Mouse (Mus musculus) erythroblast, embryonic 14.5 days (primary cell): ENCODE measurements around the gene Olfr825.

Source experiments
- GATA1 ChIP-seq: IDR thresholded peaks from 2 replicates; pipeline ENCODE4 v1.6.1; 2012; ENCODE audit warnings: low read length, inconsistent platforms, mixed read lengths
- TAL1 ChIP-seq: IDR thresholded peaks from 3 replicates; pipeline ENCODE4 v1.6.1; 2012; ENCODE audit warnings: low read length, inconsistent platforms, mixed read lengths

DNA sequence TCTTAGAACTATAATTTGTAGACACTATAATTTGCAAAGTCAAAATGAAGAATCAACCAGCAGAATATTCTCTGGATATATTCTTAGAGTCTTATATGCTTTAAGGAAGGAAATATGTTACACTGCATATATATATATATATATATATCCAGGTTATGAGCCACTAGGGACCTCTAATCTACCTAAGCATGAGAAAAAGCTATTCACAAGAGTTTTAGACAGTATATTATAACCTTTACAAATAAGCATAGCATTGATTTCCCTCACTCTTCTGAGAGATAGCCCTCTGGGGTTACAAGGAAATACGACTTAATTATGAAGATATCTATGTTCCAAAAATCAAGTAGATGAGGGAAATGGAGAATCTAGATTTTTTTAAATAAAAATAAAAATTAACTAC lies 17.5 kb upstream of the Olfr825 start, which contains the start of gene Olfr826:
- TF ChIP-seq GATA1: no peak
- no peak for TF ChIP-seq TAL1
